In the genomic region with DNA sequence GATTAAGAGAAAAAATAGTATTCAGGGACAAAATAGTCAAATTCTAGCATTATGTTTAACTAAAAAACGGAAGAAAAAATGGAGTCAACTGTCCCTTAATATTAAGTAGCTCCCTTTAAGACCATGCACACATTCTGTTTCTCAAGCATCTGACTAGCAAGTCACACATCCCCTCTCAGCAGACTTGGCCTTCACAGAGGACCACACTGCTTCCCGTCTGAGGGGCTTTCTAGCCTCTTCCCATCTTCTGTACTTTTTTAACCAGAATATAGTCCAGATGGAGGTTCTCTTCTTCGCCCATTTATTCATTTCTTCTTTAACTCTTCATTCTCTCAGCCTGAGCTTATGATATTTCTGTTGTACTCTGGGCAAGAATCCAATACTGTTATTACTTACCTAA, we compare ENCODE assay signal across 30 mouse cellular contexts.
"Had no signal": no experiment of that assay in that cellular context is flagged by ENCODE, and none has a peak within 500 bp of the region (broad histone marks: within the 10 kb centered on the region; RNA-seq: fewer than 3 reads in every experiment).

No protein-coding gene starts in this region.

- H3K27ac ChIP-seq: left cerebral cortex, adult 2 months; limb, embryonic 10.5 days; limb, embryonic 12.5 days; limb, embryonic 13.5 days; limb, embryonic 15.5 days; liver, embryonic 12.5 days; liver, embryonic 13.5 days; liver, embryonic 14.5 days; liver, embryonic 15.5 days; macrophage; midbrain, embryonic 10.5 days; midbrain, embryonic 12.5 days; midbrain, embryonic 13.5 days; midbrain, embryonic 15.5 days; neural tube, embryonic 12.5 days; neural tube, embryonic 13.5 days had no signal

- H3K27me3 ChIP-seq: limb, embryonic 12.5 days; limb, embryonic 13.5 days; limb, embryonic 15.5 days; liver, embryonic 12.5 days; liver, embryonic 13.5 days; liver, embryonic 15.5 days; megakaryocyte, embryonic 14.5 days; midbrain, embryonic 12.5 days; midbrain, embryonic 13.5 days; midbrain, embryonic 15.5 days; neural tube, embryonic 12.5 days; neural tube, embryonic 13.5 days had no signal

- H3K4me3 ChIP-seq: left cerebral cortex, adult 2 months; limb, embryonic 10.5 days; limb, embryonic 12.5 days; limb, embryonic 13.5 days; limb, embryonic 15.5 days; liver, embryonic 12.5 days; liver, embryonic 13.5 days; liver, embryonic 15.5 days; megakaryocyte, embryonic 14.5 days; midbrain, embryonic 10.5 days; midbrain, embryonic 12.5 days; midbrain, embryonic 13.5 days; midbrain, embryonic 15.5 days; myocyte; neural tube, embryonic 12.5 days; neural tube, embryonic 13.5 days had no signal

- H3K9ac ChIP-seq: limb, embryonic 12.5 days; limb, embryonic 13.5 days; limb, embryonic 15.5 days; liver, embryonic 12.5 days; liver, embryonic 13.5 days; liver, embryonic 14.5 days; liver, embryonic 15.5 days; liver, postnatal 0 days; midbrain, embryonic 12.5 days; midbrain, embryonic 13.5 days; midbrain, embryonic 15.5 days; neural tube, embryonic 12.5 days; neural tube, embryonic 13.5 days had no signal

- H3K36me3 ChIP-seq: limb, embryonic 10.5 days; limb, embryonic 12.5 days; limb, embryonic 13.5 days; limb, embryonic 15.5 days; liver, embryonic 12.5 days; liver, embryonic 13.5 days; liver, embryonic 15.5 days; midbrain, embryonic 10.5 days; midbrain, embryonic 12.5 days; midbrain, embryonic 13.5 days; midbrain, embryonic 15.5 days; neural tube, embryonic 12.5 days; neural tube, embryonic 13.5 days had no signal

- ATAC-seq: liver, embryonic 12.5 days; liver, postnatal 0 days; midbrain, embryonic 13.5 days; midbrain, embryonic 15.5 days; midbrain, embryonic 16.5 days had no signal

- H3K4me1 ChIP-seq: limb, embryonic 10.5 days; limb, embryonic 12.5 days; limb, embryonic 13.5 days; limb, embryonic 15.5 days; liver, embryonic 12.5 days; liver, embryonic 13.5 days; liver, embryonic 15.5 days; megakaryocyte, embryonic 14.5 days; neural tube, embryonic 12.5 days had no signal

- DNase-seq: left cerebral cortex, postnatal 4 days; liver; liver, embryonic 13.5 days; liver, postnatal 0 days; lung, adult 18-20 months; lung, adult 2 months; lung, postnatal 10 days; lung, postnatal 14 days; lung, postnatal 36 days; midbrain, embryonic 14.5 days had no signal

- H3K9me3 ChIP-seq: limb, embryonic 10.5 days; limb, embryonic 12.5 days; limb, embryonic 13.5 days; limb, embryonic 15.5 days; liver, embryonic 12.5 days; liver, embryonic 13.5 days; liver, embryonic 15.5 days; megakaryocyte, embryonic 14.5 days; midbrain, embryonic 10.5 days; midbrain, embryonic 12.5 days; midbrain, embryonic 13.5 days; midbrain, embryonic 15.5 days; neural tube, embryonic 12.5 days; neural tube, embryonic 13.5 days had no signal

- H3K4me2 ChIP-seq: limb, embryonic 12.5 days; limb, embryonic 13.5 days; limb, embryonic 15.5 days; liver, embryonic 11.5 days; liver, embryonic 12.5 days; liver, embryonic 13.5 days; liver, embryonic 15.5 days; midbrain, embryonic 11.5 days; midbrain, embryonic 12.5 days; midbrain, embryonic 13.5 days; midbrain, embryonic 15.5 days; neural tube, embryonic 12.5 days; neural tube, embryonic 13.5 days had no signal
